Mouse (Mus musculus): ENCODE results near the gene Nhsl1. TPM values are rescaled to one million over a fixed set of nuclear protein-coding genes. Genes with fewer than 3 reads are reported as not detected.
"Not testable (repeated sequence)": the region's sequence is repeated elsewhere in the genome, so short reads cannot be mapped to it uniquely, and the experiment has no call there.

Nhsl1 gene
- polyA plus RNA-seq, 1 experiment: 3.0 TPM

- H3K4me3 ChIP-seq (ENCODE audit: insufficient read depth, poor library complexity, severe bottlenecking): peak within 1 kb of the TSS; percentile 21
- H3ac ChIP-seq (ENCODE audit: control insufficient read depth, insufficient read length, low read depth): peak within 1 kb of the TSS; percentile 58
- no peaks in the 10 kb centered on the region for H3K36me3 ChIP-seq (ENCODE audit: control insufficient read depth, insufficient read depth)
- no peaks in the 10 kb centered on the region for H3K27me3 ChIP-seq (ENCODE audit: control insufficient read depth, insufficient read depth, insufficient read length)
- no peaks in the 10 kb centered on the region for H3K79me3 ChIP-seq (ENCODE audit: low read depth)
- no peaks in the 10 kb centered on the region for H3K79me2 ChIP-seq (ENCODE audit: control insufficient read depth, insufficient read depth)
- TF ChIP-seq CTCF (IDR thresholded peaks at IDR 0.05; ENCODE audit: control insufficient read depth, insufficient read depth, insufficient read length) (no peak), FOSL1 (IDR thresholded peaks at IDR 0.05; ENCODE audit: insufficient read depth, low read length, poor library complexity, severe bottlenecking) (no peak)
Measured at GRCm38 (mm10) chr10:18545813-18546235, 227.0 kb downstream of the Nhsl1 start, which contains the start of gene Hebp2. Hebp2 (minus strand) TSS chr10:18546076.

DNA sequence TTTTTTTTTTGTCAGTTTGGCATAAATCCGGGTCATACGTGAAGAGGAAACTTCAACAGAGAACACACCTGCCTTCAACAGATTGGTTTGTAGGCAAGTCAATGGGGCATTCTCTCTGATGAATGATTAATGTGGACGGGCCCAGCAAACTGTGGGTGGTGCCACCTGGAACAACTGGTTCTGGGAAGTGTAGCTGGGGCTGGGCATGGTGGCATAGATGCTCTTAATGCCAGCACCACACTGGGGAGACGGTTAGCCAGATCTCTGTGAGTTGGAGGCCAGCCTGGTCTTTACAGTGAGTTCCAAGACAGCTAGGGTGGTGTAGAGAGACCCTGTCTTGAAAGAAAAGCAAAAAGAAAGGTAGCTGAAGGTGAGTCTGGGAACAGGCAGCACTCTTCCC, 228.6 kb downstream of the Nhsl1 start:
- no peak for TF ChIP-seq MAX (IDR thresholded peaks at IDR 0.05)
- TF ChIP-seq FOSL1 (IDR thresholded peaks at IDR 0.05; ENCODE audit: insufficient read depth, low read length, poor library complexity, severe bottlenecking): no peak
- no peak for TF ChIP-seq CTCF (IDR thresholded peaks at IDR 0.05; ENCODE audit: control insufficient read depth, insufficient read depth, insufficient read length)
- TF ChIP-seq MYOD1 (IDR thresholded peaks at IDR 0.05; ENCODE audit: control insufficient read depth, insufficient read length, low read depth): no peak
- TF ChIP-seq MYOG (IDR thresholded peaks at IDR 0.05; ENCODE audit: control insufficient read depth, extremely low read depth, insufficient read length): no peak
- no peak for TF ChIP-seq CEBPB (IDR thresholded peaks at IDR 0.05; ENCODE audit: low read depth)
- TF ChIP-seq USF1 (IDR thresholded peaks at IDR 0.05; ENCODE audit: low read depth): no peak
- Histone ChIP-seq H3ac (ENCODE audit: control insufficient read depth, insufficient read length, low read depth) (no peak overlapping the region), H3K27me3 (ENCODE audit: control insufficient read depth, insufficient read depth, insufficient read length) (no peaks in the 10 kb centered on the region), H3K79me3 (ENCODE audit: low read depth) (no peaks in the 10 kb centered on the region), H3K4me3 (ENCODE audit: insufficient read depth, poor library complexity, severe bottlenecking) (no peak overlapping the region), H3K79me2 (ENCODE audit: control insufficient read depth, insufficient read depth) (no peaks in the 10 kb centered on the region), H3K36me3 (ENCODE audit: control insufficient read depth, insufficient read depth) (no peaks in the 10 kb centered on the region)

DNA sequence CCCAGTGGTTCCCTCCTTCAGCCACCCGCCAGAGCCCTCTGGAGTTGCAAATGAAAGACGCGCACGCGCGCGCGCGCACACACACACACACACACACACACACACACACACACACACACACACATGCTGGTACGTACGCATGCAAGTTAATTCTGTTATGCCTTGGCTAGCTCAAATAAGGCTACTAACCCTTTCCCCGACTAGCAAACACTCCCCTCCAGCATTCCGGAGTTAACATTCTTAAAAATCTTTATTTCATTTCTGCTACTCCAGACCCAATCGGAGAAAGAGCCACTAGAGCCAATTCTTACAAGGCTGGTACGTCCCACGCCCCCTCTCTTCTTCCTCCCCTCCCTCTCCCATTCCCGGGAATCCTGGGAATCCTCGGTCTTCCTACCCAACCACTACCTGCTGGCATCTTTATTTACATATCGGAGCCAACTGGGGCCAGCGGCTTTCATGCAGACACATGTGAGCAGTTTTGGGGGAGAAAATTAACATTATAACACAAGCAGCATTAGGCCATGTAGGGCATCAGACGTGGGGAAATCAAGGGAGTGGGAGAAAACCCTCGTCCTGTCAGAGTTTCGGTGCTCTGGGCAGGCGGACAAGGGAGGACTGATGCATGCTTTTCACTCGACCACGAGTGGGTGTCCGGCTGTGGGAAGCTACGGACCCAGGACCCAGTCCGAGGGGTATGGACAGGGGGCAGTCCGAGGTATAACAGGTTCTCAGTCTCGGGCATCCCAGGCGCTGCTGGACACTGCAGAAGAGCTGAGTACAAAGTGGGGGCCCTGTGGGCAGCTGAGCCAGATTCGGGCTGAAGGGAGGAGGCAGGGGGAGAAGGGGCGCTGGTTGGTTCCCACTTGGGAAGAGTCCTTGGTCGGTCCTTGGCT, 230.8 kb downstream of the Nhsl1 start:
- no peak for TF ChIP-seq CEBPB (IDR thresholded peaks at IDR 0.05; ENCODE audit: low read depth)
- TF ChIP-seq FOSL1 (IDR thresholded peaks at IDR 0.05; ENCODE audit: insufficient read depth, low read length, poor library complexity, severe bottlenecking): no peak
- no peak for TF ChIP-seq USF1 (IDR thresholded peaks at IDR 0.05; ENCODE audit: low read depth)
- no peak for TF ChIP-seq MYOD1 (IDR thresholded peaks at IDR 0.05; ENCODE audit: control insufficient read depth, insufficient read length, low read depth)
- TF ChIP-seq MAX (IDR thresholded peaks at IDR 0.05): no peak
- no peak for TF ChIP-seq MYOG (IDR thresholded peaks at IDR 0.05; ENCODE audit: control insufficient read depth, extremely low read depth, insufficient read length)
- TF ChIP-seq CTCF (IDR thresholded peaks at IDR 0.05; ENCODE audit: control insufficient read depth, insufficient read depth, insufficient read length): no peak
- H3K36me3 ChIP-seq (ENCODE audit: control insufficient read depth, insufficient read depth): no peaks in the 10 kb centered on the region

DNA sequence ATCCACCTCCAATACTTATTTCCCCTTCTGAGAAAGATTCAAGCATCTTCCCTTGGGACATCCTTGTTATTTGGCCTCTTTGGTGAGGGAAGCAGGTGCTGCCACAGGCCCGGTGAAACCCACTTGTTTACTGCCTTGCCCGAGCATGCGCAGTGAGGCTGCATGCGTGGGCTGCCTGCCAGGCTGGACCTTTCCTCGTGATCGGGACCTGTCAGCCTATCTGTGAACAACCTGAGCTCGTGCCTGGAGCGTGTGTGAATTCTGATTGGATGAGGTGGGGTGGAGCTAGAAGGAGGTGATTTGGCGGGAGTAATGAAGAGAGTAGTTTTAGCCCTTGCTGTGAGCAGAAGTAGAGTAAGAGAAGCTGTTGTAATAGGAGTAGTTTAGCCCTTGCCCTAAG, 240.3 kb downstream of the Nhsl1 start:
- not testable (repeated sequence) for H3K79me2 ChIP-seq (ENCODE audit: control insufficient read depth, insufficient read depth); H3K27me3 ChIP-seq (ENCODE audit: control insufficient read depth, insufficient read depth, insufficient read length); H3ac ChIP-seq (ENCODE audit: control insufficient read depth, insufficient read length, low read depth); H3K79me3 ChIP-seq (ENCODE audit: low read depth); H3K36me3 ChIP-seq (ENCODE audit: control insufficient read depth, insufficient read depth); H3K4me3 ChIP-seq (ENCODE audit: insufficient read depth, poor library complexity, severe bottlenecking)

More for the DNA sequence above, 230.8 kb downstream of the Nhsl1 start:
- Histone ChIP-seq H3K79me2 (ENCODE audit: control insufficient read depth, insufficient read depth) (no peaks in the 10 kb centered on the region), H3ac (ENCODE audit: control insufficient read depth, insufficient read length, low read depth) (no peak overlapping the region), H3K4me3 (ENCODE audit: insufficient read depth, poor library complexity, severe bottlenecking) (no peak overlapping the region), H3K79me3 (ENCODE audit: low read depth) (no peaks in the 10 kb centered on the region), H3K27me3 (ENCODE audit: control insufficient read depth, insufficient read depth, insufficient read length) (no peaks in the 10 kb centered on the region)

- H3K4me3 ChIP-seq (ENCODE audit: insufficient read depth, poor library complexity, severe bottlenecking): no peak overlapping the region
- TF ChIP-seq CTCF (IDR thresholded peaks at IDR 0.05; ENCODE audit: control insufficient read depth, insufficient read depth, insufficient read length) (no peak), CEBPB (IDR thresholded peaks at IDR 0.05; ENCODE audit: low read depth) (no peak), MAX (IDR thresholded peaks at IDR 0.05) (no peak), USF1 (IDR thresholded peaks at IDR 0.05; ENCODE audit: low read depth) (no peak), MYOD1 (IDR thresholded peaks at IDR 0.05; ENCODE audit: control insufficient read depth, insufficient read length, low read depth) (no peak), MYOG (IDR thresholded peaks at IDR 0.05; ENCODE audit: control insufficient read depth, extremely low read depth, insufficient read length) (no peak), FOSL1 (IDR thresholded peaks at IDR 0.05; ENCODE audit: insufficient read depth, low read length, poor library complexity, severe bottlenecking) (no peak)
- H3K79me2 ChIP-seq (ENCODE audit: control insufficient read depth, insufficient read depth): no peaks in the 10 kb centered on the region
- H3K27me3 ChIP-seq (ENCODE audit: control insufficient read depth, insufficient read depth, insufficient read length): no peaks in the 10 kb centered on the region
- no peak overlapping the region for H3ac ChIP-seq (ENCODE audit: control insufficient read depth, insufficient read length, low read depth)
- H3K36me3 ChIP-seq (ENCODE audit: control insufficient read depth, insufficient read depth): no peaks in the 10 kb centered on the region
- no peaks in the 10 kb centered on the region for H3K79me3 ChIP-seq (ENCODE audit: low read depth)
Measured at GRCm38 (mm10) chr10:18561445-18561844, 242.7 kb downstream of the Nhsl1 start.

DNA sequence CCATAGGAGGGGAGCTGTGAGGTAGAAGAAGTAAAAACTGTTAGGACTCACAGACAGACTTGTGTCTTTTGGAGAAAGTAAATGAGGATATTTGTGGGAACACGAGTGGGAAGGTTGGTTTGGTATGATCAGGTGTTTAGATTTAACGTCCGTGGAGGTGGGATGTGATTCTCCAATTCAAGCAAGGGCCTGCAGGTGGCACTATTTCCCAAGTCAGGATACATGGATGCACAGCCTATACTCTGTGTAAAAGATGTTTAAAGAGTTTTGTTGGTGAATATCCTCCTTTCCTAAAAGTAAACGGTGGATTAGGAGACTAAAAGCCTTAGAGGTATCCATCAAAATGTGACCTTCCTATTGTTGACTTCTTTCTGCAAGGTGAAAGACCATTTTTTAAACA, 244.2 kb downstream of the Nhsl1 start:
- no peaks in the 10 kb centered on the region for H3K79me2 ChIP-seq (ENCODE audit: control insufficient read depth, insufficient read depth)
- no peaks in the 10 kb centered on the region for H3K27me3 ChIP-seq (ENCODE audit: control insufficient read depth, insufficient read depth, insufficient read length)
- H3K79me3 ChIP-seq (ENCODE audit: low read depth): no peaks in the 10 kb centered on the region
- no peak overlapping the region for H3K4me3 ChIP-seq (ENCODE audit: insufficient read depth, poor library complexity, severe bottlenecking)
- TF ChIP-seq CEBPB (IDR thresholded peaks at IDR 0.05; ENCODE audit: low read depth): no peak
- no peak overlapping the region for H3ac ChIP-seq (ENCODE audit: control insufficient read depth, insufficient read length, low read depth)
- no peaks in the 10 kb centered on the region for H3K36me3 ChIP-seq (ENCODE audit: control insufficient read depth, insufficient read depth)

Measured in C2C12 (cell line).